Mouse (Mus musculus): Measurements from ENCODE around the gene Gng7.

Gng7 gene

DNA sequence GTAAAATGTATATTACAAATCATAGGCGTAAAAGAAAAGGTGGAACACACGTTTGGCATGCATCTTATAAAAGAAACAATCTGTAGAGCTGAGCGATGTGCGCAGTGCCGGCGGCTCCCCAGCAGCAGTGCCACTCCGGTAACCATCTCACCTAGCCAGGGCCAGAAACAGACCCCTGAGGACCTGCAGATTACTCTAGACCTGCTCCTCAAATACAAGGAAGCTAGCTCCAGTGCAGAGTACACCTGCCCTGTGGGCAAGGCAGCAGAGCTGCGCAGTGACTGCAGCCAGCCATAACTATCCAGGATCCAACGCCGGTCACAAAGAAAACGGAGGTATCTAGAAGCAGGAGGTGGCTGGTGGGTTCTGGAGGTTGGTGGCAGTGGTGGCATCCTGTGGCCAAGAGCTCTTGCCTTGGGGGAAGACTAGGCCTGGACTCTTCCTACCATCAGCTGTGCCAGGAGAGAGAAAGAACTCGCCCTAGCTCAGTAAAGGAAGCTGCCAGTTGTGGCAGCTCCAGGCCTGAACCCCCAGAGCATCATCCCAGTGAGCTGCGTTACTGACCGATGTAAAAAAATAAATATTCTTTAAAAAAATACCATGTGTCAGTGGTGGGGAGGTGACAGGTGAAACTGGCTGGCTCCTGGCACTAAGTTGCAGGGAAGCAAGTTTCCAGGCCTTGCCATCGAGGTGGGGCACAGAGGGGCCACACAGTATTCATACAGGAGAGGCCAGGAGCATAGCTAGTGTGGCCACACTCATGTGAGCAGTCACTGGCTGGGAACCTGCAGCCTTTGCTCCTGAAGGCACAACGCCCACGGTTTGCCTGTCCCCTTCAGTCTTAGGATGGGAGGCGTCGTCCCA is 113.1 kb downstream of the Gng7 start:
- no peak for DNase-seq (ENCODE audit: low spot score in 2 of 2)

DNA sequence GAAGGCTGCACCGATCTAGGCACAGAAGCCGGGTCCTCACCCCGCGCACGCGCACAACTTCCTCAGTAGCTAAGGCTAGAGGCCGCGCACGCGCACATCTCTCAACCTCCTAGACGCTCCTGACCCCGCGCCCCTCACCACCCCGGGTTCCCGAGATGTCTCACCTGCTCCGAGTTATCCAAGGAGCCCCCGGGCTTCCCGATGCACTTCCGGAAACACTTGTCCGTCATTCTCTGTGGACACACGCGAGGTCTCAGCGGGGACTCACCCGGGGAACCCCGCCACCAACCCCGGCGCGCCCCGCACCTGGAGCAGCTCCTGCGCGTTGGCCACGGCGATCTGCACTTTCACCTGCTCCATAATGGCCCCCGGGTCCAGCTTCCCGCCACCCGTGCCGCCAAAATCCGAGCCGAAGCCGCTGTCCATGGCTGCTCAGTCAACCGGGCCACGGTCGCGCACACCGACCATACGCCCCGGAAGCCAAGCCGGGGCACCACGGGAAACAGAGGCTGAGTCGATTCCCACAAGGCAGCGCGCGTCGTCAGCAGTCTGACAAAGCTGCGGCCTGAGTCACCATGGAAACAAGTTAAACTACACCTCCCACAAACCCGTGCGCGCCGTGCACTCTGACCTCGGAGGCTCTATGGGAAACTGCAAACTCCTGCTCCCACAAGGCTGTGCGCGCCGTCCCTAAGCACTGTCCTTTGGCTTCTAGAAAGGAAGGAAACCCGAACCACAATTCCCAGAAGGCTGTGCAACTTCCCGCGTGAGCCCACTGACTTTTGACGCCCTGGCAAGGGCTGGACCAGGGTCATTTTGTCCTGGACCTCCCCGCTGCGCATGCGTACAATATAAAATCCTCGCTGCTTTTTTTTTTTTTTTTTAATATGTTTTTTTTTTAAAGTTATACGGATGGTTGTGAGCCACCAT is 114.2 kb downstream of the Gng7 start, which contains the start of gene Timm13:
Timm13 (minus strand) TSS at position 652 of the 930 bp plus-strand sequence.
- DNase-seq (ENCODE audit: low spot score in 2 of 2) = peak; percentile 100

DNA sequence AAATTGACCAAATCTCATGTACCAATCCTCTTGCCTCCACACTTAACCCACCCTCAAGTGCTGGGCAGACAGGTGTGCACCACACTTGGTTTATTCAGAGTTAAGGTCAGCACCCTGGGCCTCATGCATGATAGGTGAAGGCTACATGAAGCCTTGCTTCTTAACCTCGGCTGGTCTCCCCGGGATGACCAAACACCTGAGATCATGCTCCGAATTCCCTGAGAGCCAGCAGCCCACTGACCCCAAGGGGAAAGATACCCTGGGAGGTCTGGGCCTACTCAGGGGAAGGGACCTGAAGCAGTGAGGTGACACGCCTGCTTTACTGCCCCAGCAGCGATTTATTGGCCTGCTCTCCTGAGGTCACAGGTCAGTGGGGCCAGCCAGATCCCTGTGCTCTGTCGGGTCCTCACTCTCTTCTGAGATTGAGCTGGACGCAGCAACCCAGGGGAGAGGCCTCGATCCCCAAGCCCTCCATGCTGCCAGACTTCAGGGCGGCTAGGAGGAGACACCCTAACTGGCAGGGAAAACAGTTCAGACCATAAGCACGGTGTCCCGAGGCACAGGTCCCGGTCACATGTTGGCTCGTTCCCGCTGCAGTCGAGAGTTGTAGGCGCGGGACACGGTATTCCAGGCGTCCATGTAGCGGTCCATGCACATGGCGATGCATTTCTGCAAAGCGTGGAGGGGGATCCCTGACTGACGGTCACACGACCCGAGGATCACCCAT is 115.0 kb downstream of the Gng7 start:
- no peak for DNase-seq (ENCODE audit: low spot score in 2 of 2)

DNA sequence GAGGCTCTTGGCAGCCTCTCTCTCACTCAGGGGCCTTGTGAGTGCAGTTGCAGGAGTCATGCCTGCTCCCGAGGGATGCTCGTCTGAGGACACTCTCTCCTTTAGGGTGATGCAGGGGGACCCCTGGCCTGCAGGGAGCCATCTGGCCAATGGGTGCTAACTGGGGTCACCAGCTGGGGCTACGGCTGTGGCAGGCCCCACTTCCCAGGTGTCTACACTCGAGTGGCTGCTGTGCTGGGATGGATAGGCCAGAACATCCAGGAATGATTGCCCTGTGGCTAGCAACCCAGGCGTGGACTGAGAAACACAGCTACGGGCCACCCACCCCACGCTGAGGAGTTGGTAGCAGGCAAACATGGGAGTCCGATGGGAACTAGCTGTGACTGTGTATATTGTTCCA is 115.7 kb downstream of the Gng7 start:
- DNase-seq (ENCODE audit: low spot score in 2 of 2) = no peak

All from right cerebral cortex, adult 2 months (tissue).